Mouse (Mus musculus): ENCODE data around the gene Cldn5. TPM values are rescaled to one million over a fixed set of nuclear protein-coding genes. Genes with fewer than 3 reads are reported as not detected.

The Cldn5 gene
- polyA plus RNA-seq, 1 experiment from 2014 or later: 45.1 TPM

DNA sequence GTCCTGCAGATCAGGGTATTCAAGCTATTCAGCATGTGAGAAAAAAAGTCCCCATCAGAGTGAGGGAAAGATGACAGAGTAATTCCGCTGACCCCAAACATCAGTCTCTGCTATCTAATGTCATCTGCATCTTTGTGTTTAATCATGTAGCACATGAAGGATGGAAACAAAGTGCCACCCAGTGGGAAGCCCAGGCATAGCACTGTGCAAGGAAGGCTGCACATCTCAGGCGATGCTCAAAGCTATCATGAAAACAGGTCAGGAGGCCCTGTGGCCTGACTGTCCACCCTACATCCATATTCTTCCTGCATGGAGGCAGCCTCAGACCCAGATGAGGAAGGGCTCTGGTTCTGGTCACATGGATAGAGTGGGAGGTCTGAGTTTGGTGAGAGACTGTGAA lies 22.2 kb downstream of the Cldn5 start:
- Histone ChIP-seq H3K36me3 (ENCODE audit: control insufficient read depth, insufficient read depth, low read length) (no peaks in the 10 kb centered on the region), H3K27me3 (ENCODE audit: control insufficient read depth, insufficient read depth, low read length) (no peaks in the 10 kb centered on the region), H3K4me3 (ENCODE audit: low read depth, low read length) (no peak overlapping the region), H3K4me1 (ENCODE audit: control insufficient read depth, insufficient read depth, low read length) (no peaks in the 10 kb centered on the region), H3K4me2 (ENCODE audit: low read depth, low read length) (no peak overlapping the region), H3K27ac (ENCODE audit: low read depth, low read length) (no peak overlapping the region), H3K9me3 (ENCODE audit: control insufficient read depth, low read length) (no peaks in the 10 kb centered on the region), H3K9ac (replicated peaks; ENCODE audit: low read depth, low read length) (no peak overlapping the region)
- WGBS: 65% methylated on average over 2 of the region's 2 CpGs
- ATAC-seq (ENCODE audit: low read depth): peak; percentile 86; the same call in 1 of the 2 replicates

DNA sequence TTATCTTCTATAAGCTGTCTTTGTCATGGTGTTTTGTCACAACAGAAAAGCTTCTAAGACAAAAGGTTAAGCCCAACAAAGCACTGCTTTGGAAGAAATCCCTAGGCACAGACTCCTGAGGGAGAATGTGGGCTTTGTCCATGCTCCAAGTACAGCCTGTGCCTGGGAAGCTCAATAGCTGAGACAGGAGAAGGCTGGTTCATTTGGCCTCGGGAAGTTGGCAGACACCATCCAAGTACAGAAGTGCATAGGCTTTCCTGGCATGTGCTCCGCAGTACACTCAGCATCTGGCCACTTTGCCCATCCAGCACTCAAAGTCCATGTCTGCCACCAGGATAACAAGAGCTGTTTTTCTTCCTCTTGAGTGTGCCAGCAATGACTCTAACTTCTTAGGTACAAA lies 29.1 kb downstream of the Cldn5 start:
- Histone ChIP-seq H3K9ac (replicated peaks; ENCODE audit: low read depth, low read length) (no peak overlapping the region), H3K36me3 (ENCODE audit: control insufficient read depth, insufficient read depth, low read length) (no peaks in the 10 kb centered on the region), H3K9me3 (ENCODE audit: control insufficient read depth, low read length) (no peaks in the 10 kb centered on the region), H3K27ac (ENCODE audit: low read depth, low read length) (no peak overlapping the region), H3K27me3 (ENCODE audit: control insufficient read depth, insufficient read depth, low read length) (no peaks in the 10 kb centered on the region), H3K4me2 (ENCODE audit: low read depth, low read length) (no peak overlapping the region), H3K4me3 (ENCODE audit: low read depth, low read length) (no peak overlapping the region), H3K4me1 (ENCODE audit: control insufficient read depth, insufficient read depth, low read length) (no peaks in the 10 kb centered on the region)
- 97% methylated on average over 2 of the region's 2 CpGs for WGBS
- ATAC-seq (ENCODE audit: low read depth): no peak

DNA sequence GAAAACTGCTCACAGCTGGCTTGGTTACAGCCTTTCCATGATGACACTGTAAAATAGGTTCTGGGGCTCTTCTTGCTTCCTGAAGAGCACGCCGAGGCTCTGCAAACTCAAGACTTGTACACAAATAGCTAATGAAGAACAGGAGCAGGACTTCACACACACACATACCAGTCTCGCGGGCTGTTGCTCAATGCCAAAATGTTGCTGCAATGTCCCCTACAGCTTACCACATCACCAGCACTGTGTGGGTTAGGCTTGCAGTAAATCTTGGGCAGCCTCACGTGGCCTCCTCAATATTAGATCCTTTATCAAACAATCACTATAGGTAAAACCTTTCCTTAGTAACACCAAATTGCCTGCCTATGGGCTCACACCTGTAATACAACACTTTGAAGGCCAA lies 32.4 kb downstream of the Cldn5 start:
- Histone ChIP-seq H3K4me2 (ENCODE audit: low read depth, low read length) (no peak overlapping the region), H3K4me1 (ENCODE audit: control insufficient read depth, insufficient read depth, low read length) (peaks cover 15% of the 10 kb centered on the region; the same call in 1 of the 2 replicates), H3K9me3 (ENCODE audit: control insufficient read depth, low read length) (no peaks in the 10 kb centered on the region), H3K4me3 (ENCODE audit: low read depth, low read length) (no peak overlapping the region), H3K27ac (ENCODE audit: low read depth, low read length) (no peak overlapping the region), H3K9ac (replicated peaks; ENCODE audit: low read depth, low read length) (no peak overlapping the region), H3K27me3 (ENCODE audit: control insufficient read depth, insufficient read depth, low read length) (no peaks in the 10 kb centered on the region), H3K36me3 (ENCODE audit: control insufficient read depth, insufficient read depth, low read length) (no peaks in the 10 kb centered on the region)
- 93% methylated on average over 5 of the region's 5 CpGs for WGBS
- ATAC-seq (ENCODE audit: low read depth): no peak

DNA sequence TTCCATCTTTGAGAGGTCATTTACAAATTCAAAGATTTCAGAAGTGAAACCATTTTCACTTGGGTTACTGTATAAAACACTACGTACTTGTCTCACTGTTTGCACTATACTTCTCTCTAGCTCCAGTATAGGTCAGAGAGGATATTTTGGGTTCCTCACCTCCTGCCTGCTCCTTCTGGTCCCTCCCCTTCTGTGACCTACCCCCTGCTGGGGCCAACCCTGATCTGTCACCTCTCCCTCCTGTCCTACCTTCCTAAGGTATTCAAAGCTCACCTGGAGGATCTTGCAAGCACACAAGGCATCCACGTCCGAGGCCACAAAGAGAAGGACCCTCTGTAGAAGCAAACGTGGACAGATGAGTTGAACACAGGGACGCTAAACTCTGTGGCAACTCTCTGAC lies 34.4 kb downstream of the Cldn5 start:
- Histone ChIP-seq H3K9me3 (ENCODE audit: control insufficient read depth, low read length) (no peaks in the 10 kb centered on the region), H3K4me2 (ENCODE audit: low read depth, low read length) (peak overlapping the region; percentile 70), H3K27ac (ENCODE audit: low read depth, low read length) (no peak overlapping the region), H3K4me3 (ENCODE audit: low read depth, low read length) (peak overlapping the region; percentile 63), H3K36me3 (ENCODE audit: control insufficient read depth, insufficient read depth, low read length) (peaks cover 4% of the 10 kb centered on the region; the same call in 1 of the 2 replicates), H3K4me1 (ENCODE audit: control insufficient read depth, insufficient read depth, low read length) (peaks cover 15% of the 10 kb centered on the region; the same call in 1 of the 2 replicates), H3K9ac (replicated peaks; ENCODE audit: low read depth, low read length) (peak overlapping the region; percentile 39; the same call in 1 of the 2 replicates), H3K27me3 (ENCODE audit: control insufficient read depth, insufficient read depth, low read length) (no peaks in the 10 kb centered on the region)
- 5% methylated on average over 5 of the region's 5 CpGs for WGBS
- no peak; the same call in 1 of the 2 replicates for ATAC-seq (ENCODE audit: low read depth)

DNA sequence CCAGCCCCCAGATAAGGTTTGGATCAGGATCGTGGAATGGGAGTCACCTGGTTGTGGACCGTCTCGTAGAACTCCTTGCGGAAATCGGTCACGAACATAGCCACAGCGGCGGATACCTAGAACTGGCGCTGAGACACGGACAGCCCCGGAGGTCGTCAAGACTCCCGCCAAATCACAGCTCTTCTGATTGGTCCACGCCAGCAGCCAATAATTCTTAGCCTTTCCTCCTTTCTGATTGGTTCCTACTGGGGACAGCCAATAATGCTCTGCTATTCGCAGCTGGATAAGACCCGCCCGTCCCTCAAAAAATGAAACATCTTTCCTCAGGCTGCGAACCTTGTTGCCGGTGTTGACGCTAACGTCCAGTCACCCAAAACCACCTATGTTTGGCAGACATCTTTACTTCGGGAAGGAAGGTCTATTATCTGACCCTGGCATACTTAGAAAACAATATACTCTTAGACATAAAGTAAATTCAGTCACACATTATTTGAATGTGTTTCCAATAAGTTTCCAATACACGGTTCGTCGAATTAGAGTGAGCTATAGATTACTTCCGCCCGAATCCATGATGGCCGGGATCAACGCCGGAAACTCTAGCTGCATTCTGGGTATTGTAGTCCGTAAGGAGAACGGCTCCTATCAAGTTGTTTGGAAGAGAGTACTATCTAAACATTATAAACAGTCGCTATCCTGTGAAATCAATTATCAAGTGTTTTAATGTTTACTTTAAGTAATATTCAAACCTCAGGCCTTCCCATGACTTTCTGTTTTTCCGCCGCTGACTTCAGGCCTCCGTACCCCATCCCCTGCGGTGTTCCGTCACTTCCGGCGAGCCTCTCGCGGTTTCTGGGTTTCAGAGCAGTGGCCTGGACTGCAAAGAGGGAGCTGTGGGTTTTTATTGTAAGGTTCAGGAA lies 35.1 kb downstream of the Cldn5 start, which contains the start of the genes Ufd1 and Cdc45:
TSS of gene Ufd1 (plus strand) at position 312 of the 917 bp plus-strand sequence.
TSS of gene Cdc45 (minus strand) at position 520 of the 917 bp plus-strand sequence.
- ATAC-seq (ENCODE audit: low read depth): peak; percentile 95
- Histone ChIP-seq H3K9ac (replicated peaks; ENCODE audit: low read depth, low read length) (peak within 1 kb of the TSS; percentile 65), H3K4me3 (ENCODE audit: low read depth, low read length) (peak within 1 kb of the TSS; percentile 63), H3K27me3 (ENCODE audit: control insufficient read depth, insufficient read depth, low read length) (no peaks in the 10 kb centered on the region), H3K4me1 (ENCODE audit: control insufficient read depth, insufficient read depth, low read length) (peaks cover 15% of the 10 kb centered on the region; the same call in 1 of the 2 replicates), H3K9me3 (ENCODE audit: control insufficient read depth, low read length) (no peaks in the 10 kb centered on the region), H3K27ac (ENCODE audit: low read depth, low read length) (peak within 1 kb of the TSS; percentile 46), H3K36me3 (ENCODE audit: control insufficient read depth, insufficient read depth, low read length) (peaks cover 6% of the 10 kb centered on the region; the same call in 1 of the 2 replicates), H3K4me2 (ENCODE audit: low read depth, low read length) (peak within 1 kb of the TSS; percentile 79)
- WGBS: under 1% methylated on average over 42 of the region's 42 CpGs

DNA sequence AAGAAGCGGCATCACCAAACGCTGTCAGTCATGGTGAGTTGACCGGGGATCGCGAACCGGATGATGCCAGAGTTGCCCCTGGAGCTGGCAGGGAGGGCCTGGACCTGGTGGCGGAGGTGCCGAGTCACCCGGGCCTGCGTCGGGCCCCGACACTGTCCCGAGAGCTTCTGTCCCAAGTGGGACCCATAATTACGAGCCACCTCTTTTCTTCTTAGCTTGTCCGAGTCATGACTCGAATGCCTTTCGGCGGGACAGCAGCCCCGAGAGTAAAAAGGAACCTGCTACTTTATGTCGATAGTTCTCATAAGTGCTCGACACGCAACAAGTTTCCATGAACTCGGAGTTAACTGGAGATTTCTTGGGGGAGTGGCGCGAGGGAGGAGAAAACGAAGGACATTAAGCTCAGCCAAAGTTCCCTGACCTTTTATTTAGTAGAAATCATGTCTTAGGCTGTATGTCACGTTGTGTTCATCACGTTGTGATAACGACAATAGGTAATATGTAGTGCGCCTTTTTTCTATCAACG lies 35.8 kb downstream of the Cldn5 start:
- Histone ChIP-seq H3K9me3 (ENCODE audit: control insufficient read depth, low read length) (no peaks in the 10 kb centered on the region), H3K4me1 (ENCODE audit: control insufficient read depth, insufficient read depth, low read length) (peaks cover 15% of the 10 kb centered on the region; the same call in 1 of the 2 replicates), H3K27me3 (ENCODE audit: control insufficient read depth, insufficient read depth, low read length) (no peaks in the 10 kb centered on the region), H3K36me3 (ENCODE audit: control insufficient read depth, insufficient read depth, low read length) (peaks cover 10% of the 10 kb centered on the region), H3K9ac (replicated peaks; ENCODE audit: low read depth, low read length) (peak overlapping the region; percentile 65), H3K4me2 (ENCODE audit: low read depth, low read length) (peak overlapping the region; percentile 79), H3K27ac (ENCODE audit: low read depth, low read length) (0 out of 2 replicates have a peak overlapping the region, but pooled peaks have one; percentile 22), H3K4me3 (ENCODE audit: low read depth, low read length) (peak overlapping the region; percentile 63)
- whole genome bisulfite sequencing: 2% methylated on average over 31 of the region's 31 CpGs
- ATAC-seq (ENCODE audit: low read depth): peak; percentile 62

DNA sequence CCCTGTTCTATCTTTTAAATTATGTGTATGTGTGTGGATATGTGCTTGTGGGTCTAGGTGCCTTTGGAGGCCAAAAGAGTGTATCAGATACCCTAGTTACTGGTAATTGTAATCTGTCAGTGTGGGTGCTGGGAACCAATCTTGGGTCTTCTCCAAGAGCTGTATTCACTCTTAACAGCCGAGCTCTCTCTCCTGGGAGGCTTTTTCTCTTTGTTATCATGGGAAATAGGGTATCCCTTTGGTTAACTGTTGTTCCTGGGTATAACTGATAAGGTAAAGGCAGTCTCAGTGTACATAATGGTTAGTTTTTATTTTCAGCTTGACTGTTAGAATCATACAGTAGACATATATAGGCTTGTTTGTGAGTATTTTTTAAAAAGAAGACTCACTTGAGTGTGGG lies 45.7 kb downstream of the Cldn5 start:
- Histone ChIP-seq H3K4me2 (ENCODE audit: low read depth, low read length) (no peak overlapping the region), H3K4me3 (ENCODE audit: low read depth, low read length) (no peak overlapping the region), H3K9me3 (ENCODE audit: control insufficient read depth, low read length) (no peaks in the 10 kb centered on the region), H3K4me1 (ENCODE audit: control insufficient read depth, insufficient read depth, low read length) (no peaks in the 10 kb centered on the region), H3K36me3 (ENCODE audit: control insufficient read depth, insufficient read depth, low read length) (peaks cover 79% of the 10 kb centered on the region), H3K9ac (replicated peaks; ENCODE audit: low read depth, low read length) (no peak overlapping the region), H3K27me3 (ENCODE audit: control insufficient read depth, insufficient read depth, low read length) (no peaks in the 10 kb centered on the region), H3K27ac (ENCODE audit: low read depth, low read length) (no peak overlapping the region)
- ATAC-seq (ENCODE audit: low read depth): no peak
- WGBS: 88% methylated on average over 1 of the region's 1 CpGs

DNA sequence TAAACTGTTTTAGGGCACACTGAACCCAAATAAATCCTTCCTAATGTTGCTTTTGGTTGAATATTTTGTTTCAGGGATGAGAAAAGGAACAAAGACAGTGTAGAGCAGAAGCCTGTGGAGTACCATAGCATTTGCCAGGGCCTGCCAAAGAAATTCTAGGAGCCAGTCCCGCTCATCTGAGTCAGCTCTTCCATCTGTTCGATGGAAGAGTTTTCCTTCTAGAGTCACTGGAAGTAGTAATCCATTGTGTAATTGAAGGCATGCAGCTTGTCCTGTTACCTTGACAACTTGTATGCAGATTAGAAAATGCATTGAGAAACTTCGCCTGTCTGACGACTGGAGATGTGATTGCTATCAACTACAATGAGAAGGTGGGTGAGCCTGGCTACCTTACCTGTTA lies 46.3 kb downstream of the Cldn5 start:
- Histone ChIP-seq H3K9me3 (ENCODE audit: control insufficient read depth, low read length) (no peaks in the 10 kb centered on the region), H3K36me3 (ENCODE audit: control insufficient read depth, insufficient read depth, low read length) (peaks cover 83% of the 10 kb centered on the region), H3K27me3 (ENCODE audit: control insufficient read depth, insufficient read depth, low read length) (no peaks in the 10 kb centered on the region), H3K27ac (ENCODE audit: low read depth, low read length) (no peak overlapping the region), H3K4me1 (ENCODE audit: control insufficient read depth, insufficient read depth, low read length) (no peaks in the 10 kb centered on the region), H3K9ac (replicated peaks; ENCODE audit: low read depth, low read length) (no peak overlapping the region), H3K4me3 (ENCODE audit: low read depth, low read length) (no peak overlapping the region), H3K4me2 (ENCODE audit: low read depth, low read length) (no peak overlapping the region)
- ATAC-seq (ENCODE audit: low read depth): no peak
- WGBS: 59% methylated on average over 4 of the region's 4 CpGs

All from neural tube, embryonic 14.5 days (tissue).